Mouse (Mus musculus) megakaryocyte, embryonic 14.5 days (primary cell): ENCODE measurements around the gene Palm3.

Source experiments
- FLI1 ChIP-seq: IDR thresholded peaks from 2 replicates; pipeline ENCODE4 v1.6.1; 2012; ENCODE audit warnings: low read length, inconsistent platforms, mixed read lengths
- GATA1 ChIP-seq: IDR thresholded peaks from 3 replicates; pipeline ENCODE4 v1.6.1; 2012; ENCODE audit warnings: mixed read lengths, low read length, inconsistent platforms, borderline replicate concordance

GRCm38 (mm10) chr8:83999057-83999705 lies 22.1 kb upstream of the Palm3 start:
- TF ChIP-seq GATA1 (no peak), FLI1 (no peak)
